Mouse (Mus musculus) midbrain, postnatal 0 days (tissue): ENCODE data around the gene Sh3bp5l. TPM values are rescaled to one million over a fixed set of nuclear protein-coding genes. Genes with fewer than 3 reads are reported as not detected.
A peak's percentile ranks its signal among the peaks of the same experiment; 100 is the strongest.

Source experiments
- ATAC-seq: fragments of 200-750 bp; cut with Nextera tagmentation; 2 replicates; pipeline ENCODE4 v1.8.0; 2017; ENCODE audit warnings: moderate number of reproducible peaks, mild to moderate bottlenecking, moderate TSS enrichment, moderate library complexity; ENCODE audit not compliant: low FRiP score
- DNase-seq: peaks from one replicate; pipeline ENCODE4 v3.0.0-alpha.2; 2015; ENCODE audit warnings: low spot score
- H3K27ac ChIP-seq: fragments of 300-500 bp; sonication (generic); 2 replicates; pipeline ENCODE4 v1.5.1; 2014; ENCODE audit warnings: low read depth, mild to moderate bottlenecking, low read length, mixed read lengths
- H3K27me3 ChIP-seq: fragments of 300-500 bp; sonication (generic); 2 replicates; pipeline ENCODE4 v1.6.1; 2014; ENCODE audit warnings: low read length, control low read depth, mixed read lengths; ENCODE audit not compliant: insufficient read depth
- H3K36me3 ChIP-seq: fragments of 300-500 bp; sonication (generic); 2 replicates; pipeline ENCODE4 v1.6.1; 2014; ENCODE audit warnings: low read length, control low read depth, mixed read lengths; ENCODE audit not compliant: insufficient read depth
- H3K4me1 ChIP-seq: fragments of 300-500 bp; sonication (generic); 2 replicates; pipeline ENCODE4 v1.6.1; 2014; ENCODE audit warnings: mild to moderate bottlenecking, control low read depth, antibody characterized with exemption, low read length, mixed read lengths; ENCODE audit not compliant: insufficient read depth
- H3K4me2 ChIP-seq: fragments of 300-500 bp; sonication (generic); 2 replicates; pipeline ENCODE4 v1.6.1; 2014; ENCODE audit warnings: low read depth, mild to moderate bottlenecking, low read length, mixed read lengths; ENCODE audit not compliant: poor library complexity, severe bottlenecking
- H3K4me3 ChIP-seq: fragments of 300-500 bp; sonication (generic); 2 replicates; pipeline ENCODE4 v1.5.1; 2014; ENCODE audit warnings: low read depth, mild to moderate bottlenecking, low read length, moderate library complexity
- H3K9ac ChIP-seq: fragments of 300-500 bp; sonication (generic); replicated peaks from 2 replicates; pipeline ENCODE4 v1.6.1; 2014; ENCODE audit warnings: mild to moderate bottlenecking, low read length, moderate library complexity, mixed read lengths; ENCODE audit not compliant: poor library complexity, severe bottlenecking
- H3K9me3 ChIP-seq: fragments of 300-500 bp; sonication (generic); 2 replicates; pipeline ENCODE4 v1.6.1; 2016; ENCODE audit warnings: low read length, control low read depth
- CTCF ChIP-seq: IDR thresholded peaks from 2 replicates; pipeline ENCODE4 v1.5.1; 2016; ENCODE audit warnings: antibody characterized with exemption, mild to moderate bottlenecking
- WGBS: fragments of 180-500 bp; shearing (Covaris S2); extraction: QIAGEN DNeasy Blood & Tissue Kit; methylation state at CpG from one replicate; pipeline ENCODE4 v1.1.7; 2014; 5-methylcytosine and 5-hydroxymethylcytosine counted together
- polyA plus RNA-seq: library from polyadenylated mRNA; unstranded; fragments of >200 nt; fragmentation: Nextera tagmentation; extraction: Ambion mirVana; gene quantifications from 2 replicates; pipeline ENCODE4 v1.2.1, GENCODE M21; 2015
- total RNA-seq: library from RNA; depleted of rRNA; stranded (reverse); fragments of >200 nt; gene quantifications from 2 replicates; pipeline ENCODE4 v1.2.3, GENCODE M21; 2014

The Sh3bp5l gene
- total and polyA plus RNA-seq, 2 experiments from 2014 or later = 42.4 to 44.0 TPM

DNA sequence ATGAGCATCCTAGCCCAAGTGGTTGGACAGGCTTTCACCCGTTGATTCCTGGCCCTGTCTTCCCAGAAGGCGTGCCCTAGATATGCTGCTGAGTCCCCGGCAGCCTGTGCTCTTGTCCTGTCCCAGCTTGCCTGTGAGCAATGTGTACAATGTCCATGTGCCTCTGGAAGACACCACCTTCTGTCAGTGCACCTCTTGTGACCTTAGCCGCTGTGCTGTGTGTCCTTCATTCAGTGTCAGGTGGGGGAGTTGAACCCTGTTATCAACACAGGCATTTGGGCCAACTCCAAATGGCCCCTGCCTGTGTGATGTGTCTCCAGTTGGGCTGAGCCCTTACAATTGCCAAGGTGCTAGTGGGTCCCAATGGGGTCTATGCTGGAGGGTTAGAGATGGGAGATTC is 16.2 kb downstream of the Sh3bp5l start:
- no peak overlapping the region for H3K4me2 ChIP-seq
- H3K36me3 ChIP-seq = peaks cover 40% of the 10 kb centered on the region
- DNase-seq (no peak), ATAC-seq (no peak)
- no peaks in the 10 kb centered on the region for H3K27me3 ChIP-seq
- H3K4me3 ChIP-seq = no peak overlapping the region
- no peak overlapping the region for H3K27ac ChIP-seq
- 96% methylated on average over 4 of the region's 4 CpGs for WGBS
- no peaks in the 10 kb centered on the region for H3K9me3 ChIP-seq
- no peaks in the 10 kb centered on the region for H3K4me1 ChIP-seq
- H3K9ac ChIP-seq = no peak overlapping the region
- TF ChIP-seq CTCF = no peak

DNA sequence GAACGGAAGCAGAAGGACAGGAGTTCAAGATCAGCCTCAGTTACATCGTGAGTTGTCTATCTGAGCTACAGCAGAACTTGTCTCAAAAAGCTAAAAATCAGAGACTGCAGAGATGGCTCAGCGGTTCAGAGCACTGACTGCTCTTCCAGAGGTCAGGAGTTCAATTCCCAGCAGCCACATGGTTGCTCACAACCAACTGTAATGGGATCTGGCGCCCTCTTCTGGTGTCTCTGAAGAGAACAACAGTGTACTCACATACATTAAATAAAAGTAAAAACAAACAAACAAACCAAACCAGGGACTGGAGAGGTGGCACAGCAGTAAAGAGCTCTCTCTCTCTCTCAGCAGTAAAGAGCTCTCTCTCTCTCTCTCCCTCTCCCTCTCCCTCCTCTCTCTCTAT is 20.1 kb downstream of the Sh3bp5l start:
- Histone ChIP-seq H3K27ac (no peak overlapping the region), H3K9ac (no peak overlapping the region), H3K4me1 (no peaks in the 10 kb centered on the region), H3K4me3 (no peak overlapping the region), H3K36me3 (peaks cover 26% of the 10 kb centered on the region), H3K27me3 (no peaks in the 10 kb centered on the region), H3K9me3 (no peaks in the 10 kb centered on the region), H3K4me2 (no peak overlapping the region)
- WGBS = 74% methylated on average over 4 of the region's 4 CpGs
- TF ChIP-seq CTCF = peak; percentile 35
- DNase-seq (no peak), ATAC-seq (no peak)

GRCm38 (mm10) chr11:58351179-58351578 is 20.7 kb downstream of the Sh3bp5l start:
- WGBS = 91% methylated on average over 5 of the region's 5 CpGs
- Histone ChIP-seq H3K9me3 (no peaks in the 10 kb centered on the region), H3K4me3 (no peak overlapping the region), H3K4me1 (no peaks in the 10 kb centered on the region), H3K27me3 (no peaks in the 10 kb centered on the region), H3K4me2 (no peak overlapping the region), H3K9ac (no peak overlapping the region), H3K27ac (no peak overlapping the region), H3K36me3 (peaks cover 21% of the 10 kb centered on the region)
- no peak for DNase-seq
- no peak for TF ChIP-seq CTCF
- ATAC-seq = no peak

DNA sequence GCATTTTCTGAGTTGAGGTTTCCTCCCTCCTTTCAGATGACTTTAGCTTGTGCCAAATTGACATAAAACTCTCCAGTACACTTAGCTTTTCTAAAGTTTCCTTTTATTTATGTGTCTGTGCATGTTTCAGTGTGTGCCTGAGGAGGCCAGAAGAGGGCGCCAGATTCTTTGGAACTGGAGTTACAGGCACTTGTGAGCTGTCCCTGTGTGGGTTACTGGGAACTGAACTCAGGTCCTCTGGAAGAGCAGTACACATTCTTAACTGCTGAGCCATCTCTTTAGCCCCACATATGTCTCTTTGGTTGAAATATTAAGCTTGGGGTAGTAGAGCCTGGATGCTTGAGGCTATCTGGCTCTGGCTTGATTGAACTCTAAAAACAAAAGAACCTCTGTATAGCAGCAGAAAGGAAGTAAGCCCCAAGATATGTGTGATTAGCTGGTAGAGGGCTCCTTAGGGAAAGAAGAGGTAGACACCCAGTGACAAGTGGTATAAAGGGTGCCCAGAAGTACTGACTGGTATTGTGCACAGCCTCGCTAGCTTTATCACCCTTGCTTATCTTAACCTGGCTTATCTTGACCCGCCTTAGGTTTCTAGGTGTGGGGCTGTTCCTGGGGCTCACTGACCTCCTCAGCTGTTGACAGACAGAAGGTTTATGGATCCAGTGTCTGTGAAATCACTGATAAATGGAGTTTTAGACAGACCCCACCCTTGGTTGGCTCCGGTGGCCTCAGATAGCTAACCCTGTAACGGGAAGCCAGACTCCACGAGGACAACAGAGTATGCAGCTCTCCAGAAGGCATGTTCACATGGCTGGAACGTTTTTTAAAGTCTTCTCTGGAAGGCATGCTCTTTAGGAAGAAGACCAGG is 22.4 kb downstream of the Sh3bp5l start:
- Histone ChIP-seq H3K4me1 (no peaks in the 10 kb centered on the region), H3K27ac (no peak overlapping the region), H3K4me3 (no peak overlapping the region), H3K9me3 (no peaks in the 10 kb centered on the region), H3K27me3 (no peaks in the 10 kb centered on the region), H3K36me3 (0 out of 2 replicates have a peak, but pooled peaks cover 4% of the 10 kb centered on the region), H3K9ac (no peak overlapping the region), H3K4me2 (no peak overlapping the region)
- ATAC-seq = no peak
- WGBS = 69% methylated on average over 7 of the region's 7 CpGs
- TF ChIP-seq CTCF = peak; percentile 36
- no peak for DNase-seq

DNA sequence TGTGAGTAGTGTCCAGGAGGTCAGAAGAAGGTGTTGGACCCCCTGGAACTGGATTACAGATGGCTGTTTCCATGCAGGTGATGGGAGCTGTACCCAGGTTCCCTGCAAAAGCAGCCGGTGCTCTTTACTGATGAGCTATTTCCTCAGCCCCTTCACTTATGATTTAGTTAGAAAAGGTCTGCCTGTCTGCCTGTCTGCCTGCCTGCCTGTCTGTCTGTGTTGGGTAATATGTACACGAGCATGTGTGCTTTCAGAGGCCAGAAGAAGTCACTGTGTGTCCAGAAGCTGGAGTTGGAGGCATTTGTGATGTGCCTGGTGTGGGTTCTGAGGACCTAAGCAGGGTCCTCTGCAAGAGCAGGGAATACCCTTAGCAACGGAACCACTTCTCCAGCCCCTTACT is 23.2 kb downstream of the Sh3bp5l start:
- no peak overlapping the region for H3K27ac ChIP-seq
- DNase-seq = no peak
- WGBS = 82% methylated on average over 3 of the region's 3 CpGs
- H3K9me3 ChIP-seq = no peaks in the 10 kb centered on the region
- no peak overlapping the region for H3K4me3 ChIP-seq
- H3K9ac ChIP-seq = no peak overlapping the region
- H3K36me3 ChIP-seq = no peaks in the 10 kb centered on the region
- TF ChIP-seq CTCF = no peak
- H3K4me1 ChIP-seq = no peaks in the 10 kb centered on the region
- no peaks in the 10 kb centered on the region for H3K27me3 ChIP-seq
- ATAC-seq = no peak
- H3K4me2 ChIP-seq = no peak overlapping the region

DNA sequence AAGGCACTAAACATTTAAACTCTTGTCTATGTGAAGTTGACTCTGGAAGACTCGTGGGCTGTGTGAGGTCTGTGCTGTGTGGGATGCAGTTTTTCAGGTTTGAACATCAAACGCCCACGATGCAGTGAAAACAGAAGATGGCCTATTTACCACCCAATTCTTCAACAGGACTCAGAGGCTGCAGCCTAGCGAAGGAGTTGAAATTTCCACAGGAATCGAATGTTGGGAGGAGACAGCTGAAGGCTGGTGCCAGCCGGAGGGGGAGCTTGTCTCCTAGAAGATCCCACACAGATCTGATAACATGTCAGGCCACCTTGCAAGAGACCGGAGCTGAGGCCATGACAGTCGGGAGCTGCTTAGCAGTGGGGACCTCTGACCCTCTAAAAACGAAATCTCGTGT is 24.0 kb downstream of the Sh3bp5l start:
- no peak for ATAC-seq
- H3K9me3 ChIP-seq = no peaks in the 10 kb centered on the region
- H3K4me1 ChIP-seq = no peaks in the 10 kb centered on the region
- H3K9ac ChIP-seq = no peak overlapping the region
- DNase-seq = no peak
- H3K4me3 ChIP-seq = no peak overlapping the region
- H3K36me3 ChIP-seq = no peaks in the 10 kb centered on the region
- no peaks in the 10 kb centered on the region for H3K27me3 ChIP-seq
- no peak overlapping the region for H3K27ac ChIP-seq
- no peak for TF ChIP-seq CTCF
- no peak overlapping the region for H3K4me2 ChIP-seq
- 74% methylated on average over 10 of the region's 10 CpGs for WGBS
